Mouse (Mus musculus): ENCODE measurements around the gene Shank1. TPM values are rescaled to one million over a fixed set of nuclear protein-coding genes. Genes with fewer than 3 reads are reported as not detected.

Gene Shank1
- total and polyA plus RNA-seq, 3 experiments: 0.12 to 3.9 TPM; not detected in 1

DNA sequence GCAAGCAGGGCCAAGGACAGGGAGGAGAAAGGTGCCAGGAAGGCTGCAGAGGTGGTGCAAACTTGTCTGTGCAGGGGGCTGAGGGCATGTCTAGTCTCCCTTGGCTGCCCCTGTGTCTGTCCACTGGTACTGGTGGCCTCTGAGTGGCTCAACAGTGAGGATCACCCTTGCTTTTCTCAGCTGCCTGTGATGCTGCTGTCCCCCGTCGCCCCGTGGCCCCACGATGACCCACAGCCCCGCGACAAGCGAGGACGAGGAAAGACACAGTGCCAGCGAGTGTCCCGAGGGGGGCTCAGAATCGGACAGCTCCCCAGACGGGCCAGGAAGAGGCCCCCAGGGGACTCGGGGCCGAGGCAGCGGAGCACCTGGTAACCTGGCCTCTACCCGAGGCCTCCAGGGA, 2.4 kb downstream of the Shank1 start:
- no peak for TF ChIP-seq NRF1 (IDR thresholded peaks at IDR 0.05; ENCODE audit: insufficient read depth, low read depth, low read length, poor library complexity, severe bottlenecking)

GRCm38 (mm10) chr7:44317913-44318312, 7.9 kb downstream of the Shank1 start:
- H3K9ac ChIP-seq (ENCODE audit: control insufficient read depth, low read depth, low read length, poor library complexity, severe bottlenecking): no peak overlapping the region
- DNase-seq (ENCODE audit: low read depth, low spot score): peak; percentile 28
- no peaks in the 10 kb centered on the region for H3K27me3 ChIP-seq (ENCODE audit: control insufficient read depth in 1 of 2, insufficient read depth in 2 of 2, low read length in 2 of 2)
- TF ChIP-seq RAD21 (IDR thresholded peaks at IDR 0.05; ENCODE audit: low read depth, low read length) (peak; percentile 39), CTCF (IDR thresholded peaks at IDR 0.05 in 2 of 3, conservative IDR thresholded peaks at IDR 0.05 in 1 of 3; ENCODE audit: control insufficient read depth in 1 of 3, insufficient read depth in 1 of 3, low read depth in 2 of 3, low read length in 3 of 3, poor library complexity in 1 of 3, severe bottlenecking in 1 of 3) (peak; percentile 40 to 62 (median 59); a peak in 5 of 6 replicates), TAL1 (IDR thresholded peaks at IDR 0.05; ENCODE audit: low read length) (no peak), TCF12 (IDR thresholded peaks at IDR 0.05; ENCODE audit: low read depth, low read length) (no peak), SMC3 (IDR thresholded peaks at IDR 0.05; ENCODE audit: low read depth, low read length) (peak; percentile 65)
- H3K9me3 ChIP-seq (replicated peaks; ENCODE audit: insufficient read depth, low read length): no peaks in the 10 kb centered on the region
- no peaks in the 10 kb centered on the region for H3K4me1 ChIP-seq (ENCODE audit: control insufficient read depth in 1 of 2, insufficient read depth in 2 of 2, low read length in 2 of 2)
- H3K27ac ChIP-seq (ENCODE audit: control insufficient read depth, low read depth, low read length): no peak overlapping the region
- H3K79me2 ChIP-seq (ENCODE audit: control insufficient read depth, insufficient read depth, low read length, poor library complexity): no peaks in the 10 kb centered on the region
- H3K36me3 ChIP-seq (ENCODE audit: control insufficient read depth in 1 of 2, insufficient read depth in 2 of 2, low read length in 2 of 2): no peaks in the 10 kb centered on the region
- H3K4me3 ChIP-seq (ENCODE audit: control insufficient read depth in 1 of 2, insufficient read depth in 1 of 2, low read depth in 2 of 2, low read length in 2 of 2): no peak overlapping the region

More for the DNA sequence above, 2.4 kb downstream of the Shank1 start:
- no peaks in the 10 kb centered on the region for H3K36me3 ChIP-seq (ENCODE audit: control insufficient read depth in 1 of 2, insufficient read depth in 2 of 2, low read length in 2 of 2)
- no peak for DNase-seq (ENCODE audit: low read depth, low spot score)
- H3K4me1 ChIP-seq (ENCODE audit: control insufficient read depth in 1 of 2, insufficient read depth in 2 of 2, low read length in 2 of 2): no peaks in the 10 kb centered on the region
- H3K4me3 ChIP-seq (ENCODE audit: control insufficient read depth in 1 of 2, insufficient read depth in 1 of 2, low read depth in 2 of 2, low read length in 2 of 2): no peak overlapping the region
- H3K9me3 ChIP-seq (replicated peaks; ENCODE audit: insufficient read depth, low read length): no peaks in the 10 kb centered on the region
- H3K79me2 ChIP-seq (ENCODE audit: control insufficient read depth, insufficient read depth, low read length, poor library complexity): no peaks in the 10 kb centered on the region
- H3K27me3 ChIP-seq (ENCODE audit: control insufficient read depth in 1 of 2, insufficient read depth in 2 of 2, low read length in 2 of 2): peaks cover 3 to 6% of the 10 kb centered on the region in 2 experiments; a peak in 3 of 4 replicates
- H3K27ac ChIP-seq (ENCODE audit: control insufficient read depth, low read depth, low read length): no peak overlapping the region
- H3K9ac ChIP-seq (ENCODE audit: control insufficient read depth, low read depth, low read length, poor library complexity, severe bottlenecking): no peak overlapping the region

- Histone ChIP-seq H3K9ac (ENCODE audit: control insufficient read depth, low read depth, low read length, poor library complexity, severe bottlenecking) (no peak overlapping the region), H3K4me1 (ENCODE audit: control insufficient read depth in 1 of 2, insufficient read depth in 2 of 2, low read length in 2 of 2) (no peaks in the 10 kb centered on the region), H3K27me3 (ENCODE audit: control insufficient read depth in 1 of 2, insufficient read depth in 2 of 2, low read length in 2 of 2) (no peaks in the 10 kb centered on the region), H3K79me2 (ENCODE audit: control insufficient read depth, insufficient read depth, low read length, poor library complexity) (no peaks in the 10 kb centered on the region), H3K36me3 (ENCODE audit: control insufficient read depth in 1 of 2, insufficient read depth in 2 of 2, low read length in 2 of 2) (no peaks in the 10 kb centered on the region), H3K9me3 (replicated peaks; ENCODE audit: insufficient read depth, low read length) (no peaks in the 10 kb centered on the region), H3K4me3 (ENCODE audit: control insufficient read depth in 1 of 2, insufficient read depth in 1 of 2, low read depth in 2 of 2, low read length in 2 of 2) (no peak overlapping the region), H3K27ac (ENCODE audit: control insufficient read depth, low read depth, low read length) (no peak overlapping the region)
- TF ChIP-seq UBTF (IDR thresholded peaks at IDR 0.05; ENCODE audit: borderline replicate concordance, insufficient read depth, low read depth, low read length) (no peak), ELF1 (IDR thresholded peaks at IDR 0.05; ENCODE audit: low read depth, low read length) (no peak), POLR2AphosphoS2 (IDR thresholded peaks at IDR 0.05; ENCODE audit: low read length) (no peak), ETS1 (IDR thresholded peaks at IDR 0.05; ENCODE audit: low read depth, low read length) (no peak), USF1 (IDR thresholded peaks at IDR 0.05; ENCODE audit: low read depth, low read length) (no peak), MAZ (IDR thresholded peaks at IDR 0.05; ENCODE audit: low read depth, low read length) (no peak), MAFK (IDR thresholded peaks at IDR 0.05; ENCODE audit: borderline replicate concordance, low read depth, low read length) (no peak), GATA1 (IDR thresholded peaks at IDR 0.05; ENCODE audit: low read depth, low read length) (no peak), RCOR1 (IDR thresholded peaks at IDR 0.05; ENCODE audit: low read depth, low read length) (no peak), TCF12 (IDR thresholded peaks at IDR 0.05; ENCODE audit: low read depth, low read length) (no peak), KAT2A (conservative IDR thresholded peaks at IDR 0.05; ENCODE audit: low read depth, low read length) (no peak), MYB (IDR thresholded peaks at IDR 0.05; ENCODE audit: low read depth, low read length) (no peak), BHLHE40 (IDR thresholded peaks at IDR 0.05; ENCODE audit: borderline replicate concordance, low read depth, low read length) (no peak), HCFC1 (IDR thresholded peaks at IDR 0.05; ENCODE audit: low read depth, low read length) (no peak), CTCF (IDR thresholded peaks at IDR 0.05 in 2 of 3, conservative IDR thresholded peaks at IDR 0.05 in 1 of 3; ENCODE audit: control insufficient read depth in 1 of 3, insufficient read depth in 1 of 3, low read depth in 2 of 3, low read length in 3 of 3, poor library complexity in 1 of 3, severe bottlenecking in 1 of 3) (no peak), CHD1 (IDR thresholded peaks at IDR 0.05; ENCODE audit: low read depth, low read length) (no peak)
- no peak for DNase-seq (ENCODE audit: low read depth, low spot score)
Observed at GRCm38 (mm10) chr7:44320886-44321285, 10.8 kb downstream of the Shank1 start.
